Mouse (Mus musculus) cerebellum, adult 8-10 months (tissue): ENCODE measurements at regions not wholly inside any gene's neighbourhood (a gene's known extent, or its start where the extent isn't known, plus 50 kb on each side); places are given as distances from the start of the nearest gene placed in this dataset.

Experiments used
- DNase-seq: peaks from one replicate; pipeline ENCODE4 v3.0.0; 2022

DNA sequence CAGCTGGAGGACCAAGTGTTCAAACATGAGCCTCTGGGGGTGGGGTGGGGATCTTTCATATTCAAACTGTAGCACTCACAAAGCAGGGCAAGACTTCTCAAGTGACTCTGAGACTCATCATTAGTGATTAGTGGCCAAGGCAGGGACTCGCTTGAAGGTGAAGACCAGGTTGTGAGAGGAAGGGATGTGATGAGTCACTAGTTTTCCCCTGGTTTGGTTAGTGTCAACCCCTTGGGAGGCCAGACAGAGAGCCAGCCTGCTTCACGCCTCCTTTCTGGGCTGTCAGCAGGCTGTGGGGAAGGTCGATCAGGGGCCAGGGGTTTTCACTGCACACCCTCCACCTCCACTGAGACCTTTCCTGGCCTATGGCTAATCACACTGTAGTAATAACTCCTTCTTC lies 65.2 kb downstream of the Slc30a10 start:
- no peak for DNase-seq

- no peak for DNase-seq
These were observed 69.4 kb downstream of the Slc30a10 start for GRCm38 (mm10) chr1:185524020-185524419.

- no peak for DNase-seq
These were observed 78.8 kb downstream of the Slc30a10 start for GRCm38 (mm10) chr1:185533471-185533870.

DNA sequence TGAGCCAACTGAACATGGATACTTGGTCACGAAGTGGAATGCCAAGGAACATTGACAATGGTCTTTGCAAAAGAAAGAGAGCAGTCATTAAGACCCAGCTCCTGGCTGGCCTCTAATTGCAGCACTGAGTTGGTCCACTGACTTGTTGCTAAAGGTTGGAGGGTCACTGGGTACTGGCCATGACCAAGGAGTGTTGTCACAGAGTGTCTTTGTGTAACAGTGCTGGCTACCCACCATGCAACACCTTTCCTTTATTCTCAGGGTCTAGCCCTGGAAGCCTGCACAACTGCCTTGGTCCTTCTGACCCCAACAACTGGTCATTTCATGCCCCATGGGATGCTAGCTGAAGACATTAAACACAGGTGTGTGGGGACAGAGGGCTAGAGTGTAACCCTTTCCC lies 79.5 kb downstream of the Slc30a10 start:
- no peak for DNase-seq

GRCm38 (mm10) chr1:185535321-185535720 lies 80.7 kb downstream of the Slc30a10 start:
- DNase-seq = no peak

DNA sequence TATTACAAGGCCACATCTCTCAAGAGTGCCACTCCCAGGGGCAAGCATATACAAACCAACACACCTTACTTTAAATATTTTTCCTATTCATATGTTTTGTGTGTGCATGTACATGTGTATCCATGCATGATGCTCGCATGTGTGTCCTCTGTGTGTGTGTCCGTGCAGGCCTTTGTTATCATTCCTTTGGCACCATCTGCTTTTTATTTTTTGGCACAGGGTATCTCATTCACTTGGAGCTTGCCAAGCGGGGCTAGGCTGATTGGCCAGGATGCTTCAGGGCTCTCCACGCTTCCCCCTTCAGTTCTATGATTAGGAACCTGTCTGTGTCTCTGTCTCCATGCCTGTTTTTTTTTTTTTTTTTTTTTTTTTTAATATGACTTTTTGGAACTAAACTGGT lies 82.6 kb downstream of the Slc30a10 start:
- no peak for DNase-seq

GRCm38 (mm10) chr1:185539458-185539857 lies 84.8 kb downstream of the Slc30a10 start:
- no peak for DNase-seq

- DNase-seq = peak; percentile 3
These were observed 91.7 kb downstream of the Slc30a10 start for GRCm38 (mm10) chr1:185546346-185546745.

DNA sequence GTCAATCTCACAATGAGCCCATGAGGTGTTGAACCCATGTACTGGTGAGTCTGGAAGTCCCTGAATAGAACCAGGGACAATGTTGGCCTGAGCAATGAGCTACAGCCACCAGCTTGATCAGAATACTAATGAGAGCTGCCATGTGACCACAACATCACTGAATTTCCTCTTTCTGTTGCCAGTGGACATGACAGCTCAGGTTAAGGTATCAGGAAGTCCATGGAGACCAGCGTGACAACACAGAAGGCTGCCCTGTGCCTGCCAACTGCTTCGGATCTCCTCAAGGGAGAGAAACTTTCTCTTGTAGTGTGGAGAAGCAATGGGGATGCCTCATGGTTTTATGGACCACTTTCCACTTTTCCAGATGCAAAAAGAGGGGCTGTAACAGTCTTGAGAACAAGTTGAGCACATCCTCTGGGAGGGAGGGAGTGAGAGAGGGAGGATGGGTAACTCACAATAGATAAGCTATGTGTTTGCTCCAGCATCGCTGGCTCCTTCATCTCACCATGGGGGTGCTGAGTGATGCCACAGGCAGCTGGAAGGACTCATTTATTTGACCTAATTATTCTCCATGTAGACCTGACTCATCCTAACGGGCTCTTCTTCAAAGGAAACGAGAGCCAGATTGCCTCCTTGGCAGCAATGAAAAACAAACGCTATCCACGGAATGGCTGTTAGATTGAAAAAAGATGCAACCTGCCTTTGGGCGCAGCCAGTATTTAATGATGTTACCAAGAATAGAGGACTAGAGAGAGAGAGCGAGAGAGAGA lies 118.3 kb downstream of the Slc30a10 start:
- DNase-seq = peak; percentile 3

- no peak for DNase-seq
These were observed 120.3 kb downstream of the Slc30a10 start for GRCm38 (mm10) chr1:185574978-185575377.

GRCm38 (mm10) chr1:185579824-185580223 lies 125.2 kb downstream of the Slc30a10 start:
- DNase-seq = no peak

GRCm38 (mm10) chr1:185585191-185585870 lies 130.7 kb downstream of the Slc30a10 start:
- no peak for DNase-seq

DNA sequence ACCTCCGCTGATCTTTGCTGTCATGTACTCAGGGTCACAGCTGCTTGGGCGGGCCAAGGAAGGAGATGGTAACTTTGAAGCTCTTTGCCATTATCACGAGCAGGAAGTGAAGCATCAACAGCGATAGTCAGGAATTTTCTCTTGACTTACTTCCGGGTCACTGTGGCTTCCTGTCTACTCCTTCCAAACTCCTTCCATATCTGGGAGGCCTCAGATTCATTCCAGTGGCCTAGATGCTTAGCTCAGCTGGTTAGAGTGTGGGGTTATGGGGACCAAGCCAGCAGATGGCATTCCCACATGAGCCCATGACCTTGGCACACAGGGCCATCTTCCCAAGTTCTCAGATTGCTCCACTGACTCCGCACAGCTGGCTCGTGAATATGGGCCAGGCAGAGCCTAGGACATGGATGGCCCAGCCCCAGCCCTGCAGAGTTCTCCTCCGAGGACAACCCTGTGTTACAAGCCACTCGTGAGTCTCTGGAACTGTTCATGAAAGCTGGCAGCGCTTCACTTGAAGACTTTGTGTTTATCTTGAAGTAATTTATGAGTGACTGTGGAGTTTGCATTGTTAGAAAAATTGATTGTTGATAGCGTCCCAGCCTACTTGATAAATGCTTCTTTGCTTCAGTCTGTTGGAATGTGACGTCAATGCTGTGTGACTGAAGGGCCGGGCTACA lies 133.2 kb downstream of the Slc30a10 start:
- DNase-seq = no peak

GRCm38 (mm10) chr1:185588348-185588719 lies 133.7 kb downstream of the Slc30a10 start:
- no peak for DNase-seq

GRCm38 (mm10) chr1:185596815-185597214 lies 142.2 kb downstream of the Slc30a10 start:
- DNase-seq = no peak

DNA sequence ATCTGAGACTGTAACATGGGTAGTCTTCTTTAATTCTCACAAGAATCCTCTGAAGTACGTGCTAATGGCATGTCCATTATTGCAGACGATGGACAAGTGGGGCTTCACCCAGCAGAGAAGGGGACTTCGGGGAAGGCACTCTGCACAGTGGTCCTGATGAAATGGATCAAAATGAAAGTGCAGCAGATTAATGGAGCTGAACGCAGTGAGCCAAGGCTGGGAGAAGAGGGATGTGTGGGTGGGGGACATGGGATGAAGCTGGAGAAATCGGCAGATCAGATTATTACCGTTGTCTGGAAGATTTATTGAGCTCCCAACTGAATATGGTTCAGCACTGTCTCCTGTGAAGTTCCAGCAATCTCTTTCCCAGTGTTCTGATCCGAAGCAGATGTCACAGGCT lies 143.9 kb downstream of the Slc30a10 start:
- DNase-seq = no peak

DNA sequence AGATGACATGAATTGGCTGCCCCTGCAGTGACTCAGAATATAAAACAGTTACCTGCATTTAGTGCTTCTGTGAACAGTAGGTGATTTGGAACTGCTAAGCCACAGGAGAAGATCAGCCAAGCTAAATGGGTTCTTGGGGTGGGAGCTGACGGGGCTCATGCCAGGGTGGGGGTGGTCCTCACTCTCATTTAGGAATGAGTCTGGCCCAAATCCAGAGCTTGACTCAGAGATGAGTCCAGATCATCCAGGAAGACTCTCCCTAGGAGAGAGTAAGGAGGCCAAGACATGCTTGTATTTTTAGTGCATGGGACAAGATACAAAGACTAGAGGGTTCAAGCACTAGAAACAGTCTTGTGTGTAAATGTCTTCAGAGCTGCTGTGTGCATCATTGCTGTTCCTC lies 146.5 kb downstream of the Slc30a10 start:
- no peak for DNase-seq

GRCm38 (mm10) chr1:185605996-185606395 lies 151.3 kb downstream of the Slc30a10 start:
- no peak for DNase-seq

DNA sequence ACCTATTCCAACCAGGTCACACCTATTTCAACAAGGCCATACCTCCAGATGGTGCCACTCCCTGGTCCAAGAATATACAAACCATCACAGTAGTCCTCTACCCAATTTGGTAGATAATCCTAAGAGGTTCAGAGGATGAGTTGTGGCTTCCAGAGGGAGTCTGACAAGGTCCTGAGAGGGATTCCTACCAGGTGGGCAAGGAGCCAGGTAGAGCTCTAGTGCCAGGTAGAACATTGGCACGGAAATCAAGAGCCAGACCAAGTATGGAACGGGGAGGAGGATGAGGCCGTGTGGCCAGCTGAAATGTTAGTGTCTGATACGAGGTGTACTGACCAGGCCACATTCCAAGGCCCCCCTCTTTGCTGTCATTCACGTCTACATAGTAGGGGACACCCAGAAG lies 153.0 kb downstream of the Slc30a10 start:
- DNase-seq = no peak

DNA sequence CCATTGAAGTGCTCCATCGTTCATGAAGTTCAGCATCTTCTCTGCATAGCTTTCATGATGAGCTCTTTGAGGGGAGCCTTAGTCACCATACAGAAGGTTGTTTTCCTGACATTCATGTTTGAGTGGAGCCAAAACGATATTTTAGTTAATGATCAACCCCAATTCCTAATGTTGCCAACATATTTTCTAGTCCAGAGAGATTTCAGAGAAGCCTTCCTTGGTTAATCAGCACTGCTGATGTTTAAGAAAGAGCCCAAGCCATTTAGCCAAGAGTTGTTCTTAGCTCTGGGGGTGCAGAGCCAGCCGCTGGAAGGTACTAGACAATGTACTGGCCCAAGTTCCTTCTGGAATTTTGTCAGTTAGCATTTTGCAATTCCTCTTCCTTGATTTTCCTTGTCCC lies 153.8 kb downstream of the Slc30a10 start:
- DNase-seq = no peak

DNA sequence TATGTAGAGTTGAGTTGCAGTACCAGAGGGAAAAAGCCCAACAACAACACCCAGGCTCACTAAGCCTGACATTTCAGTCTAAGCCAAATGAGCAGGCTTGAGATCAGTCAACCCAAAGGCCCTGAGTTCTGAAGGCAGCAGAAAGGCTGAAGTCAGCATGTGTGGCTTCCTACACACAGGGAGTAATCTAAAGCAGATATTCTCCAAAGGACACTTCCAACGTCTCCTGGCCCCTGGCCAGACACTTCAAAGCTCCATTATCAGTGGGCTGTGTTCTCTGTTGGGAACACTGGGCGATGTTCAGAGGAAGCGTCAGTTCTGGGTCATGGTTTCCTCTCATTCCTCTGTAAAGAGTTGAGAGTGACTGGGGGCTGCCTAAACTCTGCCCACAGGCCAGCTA lies 155.9 kb downstream of the Slc30a10 start:
- no peak for DNase-seq

DNA sequence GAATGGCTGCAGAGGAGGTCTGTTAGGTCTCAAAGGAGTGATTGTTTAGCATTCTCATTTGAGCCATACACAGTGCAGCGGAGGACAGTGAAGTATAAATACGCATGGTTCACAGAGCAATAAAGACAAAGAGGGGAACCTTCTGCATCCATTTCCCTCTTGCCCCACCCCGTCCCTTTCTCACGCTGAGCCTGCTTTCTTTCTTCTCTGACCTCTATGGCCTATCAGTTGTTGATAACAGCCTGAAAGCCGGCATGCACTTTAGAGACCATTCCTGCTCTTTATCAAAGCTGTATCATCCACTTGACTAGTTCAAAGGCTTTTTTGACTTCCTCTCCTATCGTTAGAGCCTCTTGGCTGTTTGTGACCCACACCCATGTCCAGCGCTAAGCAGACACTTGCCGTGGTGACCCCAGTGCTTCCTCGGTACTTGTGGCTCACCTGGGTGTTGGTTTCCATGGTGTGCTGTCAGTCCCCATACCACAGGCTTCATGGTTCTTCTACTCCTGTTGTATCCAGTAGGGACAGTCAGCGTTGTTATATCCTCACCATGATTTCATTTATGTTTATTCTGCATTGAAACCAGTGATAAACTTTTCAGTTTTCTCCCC lies 161.3 kb downstream of the Slc30a10 start:
- no peak for DNase-seq

DNA sequence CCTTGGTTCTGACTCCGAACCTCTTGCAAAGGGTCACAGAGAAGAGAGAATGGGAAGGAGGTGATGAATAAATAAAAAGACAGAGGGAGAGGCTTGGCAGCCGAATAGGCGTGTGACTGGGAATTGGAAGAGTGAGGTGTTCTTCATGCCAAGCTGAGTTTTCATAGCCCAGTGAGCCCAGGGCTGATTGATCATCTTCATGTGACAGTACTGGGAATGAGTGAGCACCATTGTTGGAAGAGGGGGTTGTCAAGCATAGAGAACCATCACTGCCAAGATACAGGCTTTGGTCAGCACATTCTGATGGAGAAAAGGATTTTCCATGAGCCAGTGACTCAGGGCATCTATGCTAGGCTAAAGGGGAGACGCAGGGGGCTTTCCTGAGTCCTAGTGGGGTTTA lies 163.0 kb downstream of the Slc30a10 start:
- no peak for DNase-seq

DNA sequence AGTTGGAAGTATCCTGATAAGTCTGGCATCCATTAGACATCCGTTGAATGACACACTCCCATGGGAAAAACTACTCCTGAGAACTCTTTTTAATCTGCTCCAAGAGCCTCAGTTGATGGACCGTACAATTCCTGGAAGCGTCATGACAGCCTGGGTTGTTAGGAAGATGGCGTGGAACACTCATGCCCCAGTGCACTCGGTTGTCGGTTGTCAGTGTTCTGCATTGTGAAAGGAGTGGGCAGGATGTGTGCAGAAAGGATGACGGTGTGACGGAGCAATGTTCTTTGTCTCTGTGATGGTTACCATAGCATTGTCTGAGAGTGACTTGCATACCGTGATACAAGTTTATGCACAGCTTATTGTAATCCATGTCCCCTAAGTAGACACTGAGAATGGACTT lies 164.4 kb downstream of the Slc30a10 start:
- DNase-seq = no peak
